ENCODE assay signal across 18 mouse cellular contexts in the genomic region with DNA sequence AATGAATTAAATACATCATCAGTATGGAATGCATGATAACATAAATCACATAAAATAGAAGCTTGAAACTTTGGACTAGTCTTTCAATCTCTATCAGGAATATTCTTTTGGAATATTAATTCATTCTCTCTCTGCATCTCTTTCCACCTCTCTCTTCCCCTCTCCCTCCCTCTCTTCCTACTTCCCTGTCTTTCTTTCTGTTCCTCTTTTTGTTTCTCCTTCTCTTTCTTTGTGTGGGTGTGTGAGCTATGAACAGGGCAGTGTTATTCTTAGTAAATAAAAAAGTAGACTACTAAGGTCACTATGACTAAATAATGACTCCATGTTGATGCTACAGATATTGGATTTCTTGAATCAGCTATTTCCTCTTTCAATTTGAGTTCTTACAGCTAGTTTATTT.
"Had no signal": no experiment of that assay in that cellular context is flagged by ENCODE, and none has a peak within 500 bp of the region (broad histone marks: within the 10 kb centered on the region; RNA-seq: fewer than 3 reads in every experiment).

No protein-coding gene starts in this region.

- DNase-seq: gastrocnemius, adult 2 months; gastrocnemius, postnatal 10 days; gastrocnemius, postnatal 25 days; heart, adult 11 months; heart, adult 2 months; heart, postnatal 14 days; heart, postnatal 36 days; kidney, adult 11 months; kidney, adult 2 months; kidney, adult 9 months; kidney, postnatal 14 days; kidney, postnatal 36 days; layer of hippocampus, adult 9-11 months; layer of hippocampus, postnatal 36 days; left cerebral cortex, postnatal 4 days had no signal

- ATAC-seq: hindbrain, embryonic 16.5 days; intestine, embryonic 16.5 days; liver, embryonic 12.5 days had no signal
